Comparison of ENCODE assay signal across 18 mouse cellular contexts in the genomic region with DNA sequence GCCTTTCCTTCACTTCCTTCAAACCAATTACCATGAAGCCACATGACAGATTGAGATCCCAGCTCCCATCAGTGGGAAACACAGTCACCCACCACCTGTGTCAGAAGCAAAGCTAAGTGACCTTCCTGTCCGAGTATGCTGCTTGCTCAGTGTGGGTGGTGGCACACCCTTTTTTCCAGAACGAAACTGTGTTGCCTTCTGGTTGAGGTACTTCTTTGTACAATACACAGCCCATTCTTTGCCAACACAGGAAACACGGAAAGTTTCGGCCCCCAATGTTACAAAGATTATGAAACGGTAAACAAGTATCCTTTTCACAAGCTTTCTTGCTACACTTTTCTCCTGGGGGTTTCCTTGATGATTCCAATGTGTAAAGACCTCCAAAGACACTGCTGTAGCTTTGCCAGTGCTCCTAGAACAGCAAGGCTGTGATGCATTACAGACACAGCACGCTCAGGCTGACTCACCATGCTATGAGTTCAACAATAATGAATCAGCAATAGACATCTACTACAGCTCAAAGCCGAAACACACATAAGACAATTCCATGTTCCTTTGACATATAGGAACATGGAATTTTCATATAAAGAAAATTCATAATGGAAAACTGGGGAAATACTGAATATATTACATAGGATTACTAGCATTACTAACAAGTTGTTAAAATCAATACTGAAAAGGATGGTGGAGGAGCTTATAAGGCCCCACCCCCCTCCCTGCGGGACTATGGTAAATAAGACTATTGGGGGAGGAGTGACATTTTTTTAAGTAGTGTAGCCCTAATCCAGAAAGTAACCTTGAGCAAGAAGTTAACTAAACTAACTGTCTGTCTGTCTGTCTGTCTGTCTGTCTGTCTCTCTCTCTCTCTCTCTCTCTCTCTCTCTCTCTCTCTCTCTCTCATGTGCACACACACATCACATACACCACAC.
"Had no signal": no experiment of that assay in that cellular context is flagged by ENCODE, and none has a peak within 500 bp of the region (broad histone marks: within the 10 kb centered on the region; RNA-seq: fewer than 3 reads in every experiment).

No protein-coding gene starts in this region.

- H3K4me1 ChIP-seq: intestine, embryonic 15.5 days; lung, embryonic 15.5 days; midbrain, embryonic 10.5 days; midbrain, embryonic 13.5 days had no signal

- H3K27me3 ChIP-seq: intestine, embryonic 15.5 days; lung, embryonic 15.5 days; midbrain, embryonic 13.5 days had no signal

- H3K4me3 ChIP-seq: intestine, embryonic 15.5 days; layer of hippocampus, adult 2 months; left cerebral cortex, adult 2 months; lung, embryonic 15.5 days; megakaryocyte, embryonic 14.5 days; midbrain, embryonic 10.5 days; midbrain, embryonic 13.5 days; myocyte had no signal

- H3K4me2 ChIP-seq: intestine, embryonic 15.5 days; lung, embryonic 15.5 days; midbrain, embryonic 13.5 days had no signal

- DNase-seq: kidney, adult 11 months; kidney, adult 8-10 months; kidney, postnatal 25 days; layer of hippocampus, postnatal 36 days; lung, adult 18-20 months; lung, postnatal 10 days; lung, postnatal 36 days; thymus, postnatal 36 days had no signal

- H3K9ac ChIP-seq: intestine, embryonic 15.5 days; lung, embryonic 15.5 days; midbrain, embryonic 13.5 days had no signal

- H3K27ac ChIP-seq: intestine, embryonic 15.5 days; kidney, postnatal 0 days; layer of hippocampus, adult 2 months; left cerebral cortex, adult 2 months; lung, embryonic 15.5 days; midbrain, embryonic 10.5 days; midbrain, embryonic 13.5 days had no signal

- ATAC-seq: intestine, embryonic 15.5 days; midbrain, embryonic 13.5 days; midbrain, embryonic 16.5 days had no signal

- H3K36me3 ChIP-seq: intestine, embryonic 15.5 days; lung, embryonic 15.5 days; midbrain, embryonic 10.5 days; midbrain, embryonic 13.5 days had no signal

- H3K9me3 ChIP-seq: intestine, embryonic 15.5 days; lung, embryonic 15.5 days had no signal
